Mouse (Mus musculus): ENCODE measurements around the gene Ssbp3. TPM values are rescaled to one million over a fixed set of nuclear protein-coding genes. Genes with fewer than 3 reads are reported as not detected.

The Ssbp3 gene
- polyA plus RNA-seq, 1 experiment from 2014 or later, result 167 TPM

- peaks cover 68% of the 10 kb centered on the region for H3K4me1 ChIP-seq (replicated peaks; ENCODE audit: control insufficient read depth, insufficient read depth, low read length)
Observed at GRCm38 (mm10) chr4:106936741-106937140, 26.2 kb downstream of the Ssbp3 start.

GRCm38 (mm10) chr4:106938506-106939222, 28.2 kb downstream of the Ssbp3 start:
- peaks cover 85% of the 10 kb centered on the region for H3K4me1 ChIP-seq (replicated peaks; ENCODE audit: control insufficient read depth, insufficient read depth, low read length)
- ATAC-seq, result no peak
- H3K36me3 ChIP-seq (ENCODE audit: control insufficient read depth, insufficient read depth), result no peaks in the 10 kb centered on the region
- peak overlapping the region; percentile 88 for H3K27ac ChIP-seq (ENCODE audit: low read length)
- 0 out of 2 replicates have a peak overlapping the region, but pooled peaks have one; percentile 16 for H3K9ac ChIP-seq (replicated peaks; ENCODE audit: low read depth, low read length)
- 33% methylated on average over 8 of the region's 8 CpGs for WGBS
- H3K4me2 ChIP-seq (ENCODE audit: low read length), result no peak overlapping the region
- H3K4me3 ChIP-seq (replicated peaks; ENCODE audit: low read length), result no peak overlapping the region
- no peaks in the 10 kb centered on the region for H3K27me3 ChIP-seq (replicated peaks; ENCODE audit: control insufficient read depth, insufficient read depth, low read length)
- H3K9me3 ChIP-seq (ENCODE audit: control insufficient read depth, low read length), result no peaks in the 10 kb centered on the region

More at GRCm38 (mm10) chr4:106936741-106937140, 26.2 kb downstream of the Ssbp3 start:
- Histone ChIP-seq H3K9me3 (ENCODE audit: control insufficient read depth, low read length) (no peaks in the 10 kb centered on the region), H3K27me3 (replicated peaks; ENCODE audit: control insufficient read depth, insufficient read depth, low read length) (no peaks in the 10 kb centered on the region), H3K4me2 (ENCODE audit: low read length) (no peak overlapping the region), H3K27ac (ENCODE audit: low read length) (peak overlapping the region; percentile 51), H3K36me3 (ENCODE audit: control insufficient read depth, insufficient read depth) (no peaks in the 10 kb centered on the region), H3K4me3 (replicated peaks; ENCODE audit: low read length) (no peak overlapping the region), H3K9ac (replicated peaks; ENCODE audit: low read depth, low read length) (peak overlapping the region; percentile 20; the same call in 1 of the 2 replicates)
- ATAC-seq, result no peak
- WGBS, result 6% methylated on average over 8 of the region's 8 CpGs

GRCm38 (mm10) chr4:106939223-106939918, 28.9 kb downstream of the Ssbp3 start:
- no peaks in the 10 kb centered on the region for H3K27me3 ChIP-seq (replicated peaks; ENCODE audit: control insufficient read depth, insufficient read depth, low read length)
- H3K4me2 ChIP-seq (ENCODE audit: low read length), result peak overlapping the region; percentile 25
- ATAC-seq, result peak; percentile 81
- no peak overlapping the region for H3K4me3 ChIP-seq (replicated peaks; ENCODE audit: low read length)
- no peaks in the 10 kb centered on the region for H3K9me3 ChIP-seq (ENCODE audit: control insufficient read depth, low read length)
- peak overlapping the region; percentile 88 for H3K27ac ChIP-seq (ENCODE audit: low read length)
- 6% methylated on average over 6 of the region's 6 CpGs for WGBS
- no peaks in the 10 kb centered on the region for H3K36me3 ChIP-seq (ENCODE audit: control insufficient read depth, insufficient read depth)
- H3K4me1 ChIP-seq (replicated peaks; ENCODE audit: control insufficient read depth, insufficient read depth, low read length), result peaks cover 92% of the 10 kb centered on the region
- H3K9ac ChIP-seq (replicated peaks; ENCODE audit: low read depth, low read length), result peak overlapping the region; percentile 26

GRCm38 (mm10) chr4:106939919-106940227, 29.4 kb downstream of the Ssbp3 start:
- Histone ChIP-seq H3K9ac (replicated peaks; ENCODE audit: low read depth, low read length) (peak overlapping the region; percentile 26), H3K27me3 (replicated peaks; ENCODE audit: control insufficient read depth, insufficient read depth, low read length) (no peaks in the 10 kb centered on the region)

GRCm38 (mm10) chr4:106940945-106941344, 30.4 kb downstream of the Ssbp3 start:
- no peak overlapping the region for H3K4me3 ChIP-seq (replicated peaks; ENCODE audit: low read length)
- H3K9me3 ChIP-seq (ENCODE audit: control insufficient read depth, low read length), result no peaks in the 10 kb centered on the region
- WGBS, result 36% methylated on average over 6 of the region's 6 CpGs
- H3K4me1 ChIP-seq (replicated peaks; ENCODE audit: control insufficient read depth, insufficient read depth, low read length), result peaks cover 80% of the 10 kb centered on the region
- ATAC-seq, result no peak
- no peaks in the 10 kb centered on the region for H3K27me3 ChIP-seq (replicated peaks; ENCODE audit: control insufficient read depth, insufficient read depth, low read length)
- H3K36me3 ChIP-seq (ENCODE audit: control insufficient read depth, insufficient read depth), result no peaks in the 10 kb centered on the region
- peak overlapping the region; percentile 53; the same call in 1 of the 2 replicates for H3K27ac ChIP-seq (ENCODE audit: low read length)
- H3K4me2 ChIP-seq (ENCODE audit: low read length), result no peak overlapping the region
- H3K9ac ChIP-seq (replicated peaks; ENCODE audit: low read depth, low read length), result 0 out of 2 replicates have a peak overlapping the region, but pooled peaks have one; percentile 10

More at GRCm38 (mm10) chr4:106939919-106940227, 29.4 kb downstream of the Ssbp3 start:
- Histone ChIP-seq H3K4me1 (replicated peaks; ENCODE audit: control insufficient read depth, insufficient read depth, low read length) (peaks cover 90% of the 10 kb centered on the region), H3K4me2 (ENCODE audit: low read length) (peak overlapping the region; percentile 25), H3K9me3 (ENCODE audit: control insufficient read depth, low read length) (no peaks in the 10 kb centered on the region), H3K36me3 (ENCODE audit: control insufficient read depth, insufficient read depth) (no peaks in the 10 kb centered on the region), H3K27ac (ENCODE audit: low read length) (peak overlapping the region; percentile 88), H3K4me3 (replicated peaks; ENCODE audit: low read length) (no peak overlapping the region)
- 12% methylated on average over 4 of the region's 4 CpGs for WGBS
- peak; percentile 14 for ATAC-seq

GRCm38 (mm10) chr4:106941475-106941874, 31.0 kb downstream of the Ssbp3 start:
- no peak overlapping the region for H3K9ac ChIP-seq (replicated peaks; ENCODE audit: low read depth, low read length)
- no peak overlapping the region for H3K27ac ChIP-seq (ENCODE audit: low read length)
- H3K36me3 ChIP-seq (ENCODE audit: control insufficient read depth, insufficient read depth), result no peaks in the 10 kb centered on the region
- no peak overlapping the region for H3K4me2 ChIP-seq (ENCODE audit: low read length)
- no peak for ATAC-seq
- H3K4me1 ChIP-seq (replicated peaks; ENCODE audit: control insufficient read depth, insufficient read depth, low read length), result peaks cover 75% of the 10 kb centered on the region
- no peaks in the 10 kb centered on the region for H3K27me3 ChIP-seq (replicated peaks; ENCODE audit: control insufficient read depth, insufficient read depth, low read length)
- no peak overlapping the region for H3K4me3 ChIP-seq (replicated peaks; ENCODE audit: low read length)
- H3K9me3 ChIP-seq (ENCODE audit: control insufficient read depth, low read length), result no peaks in the 10 kb centered on the region

GRCm38 (mm10) chr4:106942491-106942890, 32.0 kb downstream of the Ssbp3 start:
- Histone ChIP-seq H3K27ac (ENCODE audit: low read length) (0 out of 2 replicates have a peak overlapping the region, but pooled peaks have one; percentile 13), H3K4me2 (ENCODE audit: low read length) (no peak overlapping the region), H3K4me1 (replicated peaks; ENCODE audit: control insufficient read depth, insufficient read depth, low read length) (peaks cover 76% of the 10 kb centered on the region), H3K9me3 (ENCODE audit: control insufficient read depth, low read length) (no peaks in the 10 kb centered on the region), H3K4me3 (replicated peaks; ENCODE audit: low read length) (no peak overlapping the region), H3K36me3 (ENCODE audit: control insufficient read depth, insufficient read depth) (no peaks in the 10 kb centered on the region), H3K9ac (replicated peaks; ENCODE audit: low read depth, low read length) (no peak overlapping the region), H3K27me3 (replicated peaks; ENCODE audit: control insufficient read depth, insufficient read depth, low read length) (no peaks in the 10 kb centered on the region)
- 67% methylated on average over 4 of the region's 4 CpGs for WGBS
- ATAC-seq, result no peak

- H3K27me3 ChIP-seq (replicated peaks; ENCODE audit: control insufficient read depth, insufficient read depth, low read length), result no peaks in the 10 kb centered on the region
- no peak overlapping the region for H3K27ac ChIP-seq (ENCODE audit: low read length)
- H3K4me3 ChIP-seq (replicated peaks; ENCODE audit: low read length), result no peak overlapping the region
- no peak for ATAC-seq
- no peaks in the 10 kb centered on the region for H3K9me3 ChIP-seq (ENCODE audit: control insufficient read depth, low read length)
- peaks cover 75% of the 10 kb centered on the region for H3K4me1 ChIP-seq (replicated peaks; ENCODE audit: control insufficient read depth, insufficient read depth, low read length)
- 69% methylated on average over 2 of the region's 2 CpGs for WGBS
- H3K4me2 ChIP-seq (ENCODE audit: low read length), result no peak overlapping the region
- no peak overlapping the region for H3K9ac ChIP-seq (replicated peaks; ENCODE audit: low read depth, low read length)
- no peaks in the 10 kb centered on the region for H3K36me3 ChIP-seq (ENCODE audit: control insufficient read depth, insufficient read depth)
Observed at GRCm38 (mm10) chr4:106943627-106944026, 33.1 kb downstream of the Ssbp3 start.

GRCm38 (mm10) chr4:106944898-106945297, 34.4 kb downstream of the Ssbp3 start:
- no peak overlapping the region for H3K27ac ChIP-seq (ENCODE audit: low read length)
- no peaks in the 10 kb centered on the region for H3K27me3 ChIP-seq (replicated peaks; ENCODE audit: control insufficient read depth, insufficient read depth, low read length)
- no peak overlapping the region for H3K4me3 ChIP-seq (replicated peaks; ENCODE audit: low read length)
- H3K9ac ChIP-seq (replicated peaks; ENCODE audit: low read depth, low read length), result no peak overlapping the region
- ATAC-seq, result no peak
- no peaks in the 10 kb centered on the region for H3K36me3 ChIP-seq (ENCODE audit: control insufficient read depth, insufficient read depth)
- H3K4me1 ChIP-seq (replicated peaks; ENCODE audit: control insufficient read depth, insufficient read depth, low read length), result peaks cover 71% of the 10 kb centered on the region
- WGBS, result 72% methylated on average over 3 of the region's 3 CpGs
- H3K9me3 ChIP-seq (ENCODE audit: control insufficient read depth, low read length), result no peaks in the 10 kb centered on the region
- H3K4me2 ChIP-seq (ENCODE audit: low read length), result no peak overlapping the region
